Mouse (Mus musculus): ENCODE measurements around the gene Ppm1n. TPM values are rescaled to one million over a fixed set of nuclear protein-coding genes. Genes with fewer than 3 reads are reported as not detected.

Gene Ppm1n
- polyA plus RNA-seq (2015; fragmentation: Nextera tagmentation; extraction: Ambion mirVana), result 0.15 TPM in 1 of 2 replicates, not detected in the other

DNA sequence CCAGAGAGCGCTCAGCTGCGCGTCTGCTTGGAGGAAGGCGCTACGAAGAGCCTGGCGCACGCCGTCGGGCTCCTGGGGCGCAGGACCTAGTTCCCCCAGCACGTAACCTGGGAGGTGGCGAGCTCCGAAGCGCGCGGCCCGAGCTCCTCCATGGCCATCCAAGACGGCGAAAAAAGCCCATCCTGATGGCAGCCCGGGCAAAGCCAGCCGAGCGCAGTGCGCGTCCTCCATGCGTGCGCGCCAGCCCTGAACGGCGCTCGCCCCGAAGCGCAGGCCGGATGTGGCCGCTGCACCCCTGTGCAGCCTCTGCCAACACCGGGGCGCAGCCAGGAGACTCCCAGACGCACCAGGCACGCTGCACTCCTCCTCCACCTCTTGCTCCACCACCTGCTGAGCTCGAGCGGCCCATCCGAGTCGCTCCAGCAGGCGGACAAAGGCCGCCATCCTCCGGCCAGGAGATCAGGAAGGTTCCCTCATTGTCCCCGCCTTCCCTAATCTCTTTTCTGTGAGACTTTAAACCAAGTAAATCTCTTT, at the start of gene Ppm1n:
TSS of gene Ppm1n (minus strand) at position 484 of the 534 bp plus-strand sequence.
- peaks cover 9% of the 10 kb centered on the region for H3K4me1 ChIP-seq (ENCODE audit: insufficient read depth)
- 2% methylated on average over 39 of the region's 46 CpGs for WGBS (ENCODE audit: insufficient replicate concordance)
- no peak for ATAC-seq
- no peak within 1 kb of the TSS for H3K27ac ChIP-seq (ENCODE audit: low read depth)
- no peaks in the 10 kb centered on the region for H3K9me3 ChIP-seq (ENCODE audit: low read length)
- DNase-seq, result no peak
- H3K36me3 ChIP-seq (replicated peaks; ENCODE audit: insufficient read depth, low read length), result no peaks in the 10 kb centered on the region
- TF ChIP-seq CTCF (IDR thresholded peaks at IDR 0.05; ENCODE audit: low read depth) (peak; percentile 14; the same call in 1 of the 2 replicates), EP300 (IDR thresholded peaks at IDR 0.05; ENCODE audit: low read depth) (no peak)
- peak within 1 kb of the TSS; percentile 40 for H3K4me2 ChIP-seq (ENCODE audit: low read depth, low read length)
- peak within 1 kb of the TSS; percentile 27; the same call in 1 of the 2 replicates for H3K4me3 ChIP-seq (ENCODE audit: low read depth, low read length)
- H3K27me3 ChIP-seq (ENCODE audit: insufficient read depth, low read length), result peaks cover 53% of the 10 kb centered on the region
- H3K9ac ChIP-seq (replicated peaks), result no peak within 1 kb of the TSS

GRCm38 (mm10) chr7:19328425-19328824, 48.6 kb upstream of the Ppm1n start:
- Histone ChIP-seq H3K27me3 (ENCODE audit: insufficient read depth, low read length) (0 out of 2 replicates have a peak, but pooled peaks cover under 1% of the 10 kb centered on the region), H3K27ac (ENCODE audit: low read depth) (no peak overlapping the region), H3K4me2 (ENCODE audit: low read depth, low read length) (no peak overlapping the region), H3K4me1 (ENCODE audit: insufficient read depth) (peaks cover 25% of the 10 kb centered on the region), H3K9me3 (ENCODE audit: low read length) (no peaks in the 10 kb centered on the region), H3K4me3 (ENCODE audit: low read depth, low read length) (no peak overlapping the region), H3K36me3 (replicated peaks; ENCODE audit: insufficient read depth, low read length) (no peaks in the 10 kb centered on the region), H3K9ac (replicated peaks) (no peak overlapping the region)
- no peak for ATAC-seq
- DNase-seq, result no peak
- no peak for TF ChIP-seq EP300 (IDR thresholded peaks at IDR 0.05; ENCODE audit: low read depth)
- peak; percentile 49 for TF ChIP-seq CTCF (IDR thresholded peaks at IDR 0.05; ENCODE audit: low read depth)

- H3K4me2 ChIP-seq (ENCODE audit: low read depth, low read length), result no peak overlapping the region
- H3K4me3 ChIP-seq (ENCODE audit: low read depth, low read length), result no peak overlapping the region
- H3K27ac ChIP-seq (ENCODE audit: low read depth), result no peak overlapping the region
- DNase-seq (no peak), ATAC-seq (no peak)
- 64% methylated on average over 5 of the region's 5 CpGs for WGBS (ENCODE audit: insufficient replicate concordance)
- 0 out of 2 replicates have a peak, but pooled peaks cover 4% of the 10 kb centered on the region for H3K27me3 ChIP-seq (ENCODE audit: insufficient read depth, low read length)
- no peaks in the 10 kb centered on the region for H3K36me3 ChIP-seq (replicated peaks; ENCODE audit: insufficient read depth, low read length)
- TF ChIP-seq EP300 (IDR thresholded peaks at IDR 0.05; ENCODE audit: low read depth), result no peak
- TF ChIP-seq CTCF (IDR thresholded peaks at IDR 0.05; ENCODE audit: low read depth), result no peak
- no peak overlapping the region for H3K9ac ChIP-seq (replicated peaks)
- no peaks in the 10 kb centered on the region for H3K9me3 ChIP-seq (ENCODE audit: low read length)
- H3K4me1 ChIP-seq (ENCODE audit: insufficient read depth), result peaks cover 25% of the 10 kb centered on the region
Observed at GRCm38 (mm10) chr7:19327782-19328181, 47.9 kb upstream of the Ppm1n start.

GRCm38 (mm10) chr7:19327128-19327527, 47.3 kb upstream of the Ppm1n start:
- Histone ChIP-seq H3K27me3 (ENCODE audit: insufficient read depth, low read length) (0 out of 2 replicates have a peak, but pooled peaks cover 9% of the 10 kb centered on the region), H3K4me1 (ENCODE audit: insufficient read depth) (peaks cover 21% of the 10 kb centered on the region), H3K4me2 (ENCODE audit: low read depth, low read length) (peak overlapping the region; percentile 69), H3K27ac (ENCODE audit: low read depth) (peak overlapping the region; percentile 61; the same call in 1 of the 2 replicates), H3K4me3 (ENCODE audit: low read depth, low read length) (peak overlapping the region; percentile 33; the same call in 1 of the 2 replicates), H3K9ac (replicated peaks) (no peak overlapping the region; the same call in 1 of the 2 replicates), H3K9me3 (ENCODE audit: low read length) (no peaks in the 10 kb centered on the region), H3K36me3 (replicated peaks; ENCODE audit: insufficient read depth, low read length) (no peaks in the 10 kb centered on the region)
- ATAC-seq (peak; percentile 74), DNase-seq (peak; percentile 86)
- WGBS (ENCODE audit: insufficient replicate concordance), result 2% methylated on average over 21 of the region's 22 CpGs
- no peak for TF ChIP-seq EP300 (IDR thresholded peaks at IDR 0.05; ENCODE audit: low read depth)
- no peak for TF ChIP-seq CTCF (IDR thresholded peaks at IDR 0.05; ENCODE audit: low read depth)

GRCm38 (mm10) chr7:19326359-19326758, 46.5 kb upstream of the Ppm1n start:
- DNase-seq (peak; percentile 86), ATAC-seq (peak; percentile 40)
- Histone ChIP-seq H3K4me3 (ENCODE audit: low read depth, low read length) (peak overlapping the region; percentile 33), H3K9me3 (ENCODE audit: low read length) (no peaks in the 10 kb centered on the region), H3K4me1 (ENCODE audit: insufficient read depth) (peaks cover 23% of the 10 kb centered on the region), H3K4me2 (ENCODE audit: low read depth, low read length) (peak overlapping the region; percentile 69), H3K27me3 (ENCODE audit: insufficient read depth, low read length) (0 out of 2 replicates have a peak, but pooled peaks cover 10% of the 10 kb centered on the region), H3K27ac (ENCODE audit: low read depth) (peak overlapping the region; percentile 61; the same call in 1 of the 2 replicates), H3K36me3 (replicated peaks; ENCODE audit: insufficient read depth, low read length) (no peaks in the 10 kb centered on the region), H3K9ac (replicated peaks) (no peak overlapping the region)
- TF ChIP-seq CTCF (IDR thresholded peaks at IDR 0.05; ENCODE audit: low read depth), result no peak
- no peak for TF ChIP-seq EP300 (IDR thresholded peaks at IDR 0.05; ENCODE audit: low read depth)
- WGBS (ENCODE audit: insufficient replicate concordance), result under 1% methylated on average over 19 of the region's 20 CpGs

DNA sequence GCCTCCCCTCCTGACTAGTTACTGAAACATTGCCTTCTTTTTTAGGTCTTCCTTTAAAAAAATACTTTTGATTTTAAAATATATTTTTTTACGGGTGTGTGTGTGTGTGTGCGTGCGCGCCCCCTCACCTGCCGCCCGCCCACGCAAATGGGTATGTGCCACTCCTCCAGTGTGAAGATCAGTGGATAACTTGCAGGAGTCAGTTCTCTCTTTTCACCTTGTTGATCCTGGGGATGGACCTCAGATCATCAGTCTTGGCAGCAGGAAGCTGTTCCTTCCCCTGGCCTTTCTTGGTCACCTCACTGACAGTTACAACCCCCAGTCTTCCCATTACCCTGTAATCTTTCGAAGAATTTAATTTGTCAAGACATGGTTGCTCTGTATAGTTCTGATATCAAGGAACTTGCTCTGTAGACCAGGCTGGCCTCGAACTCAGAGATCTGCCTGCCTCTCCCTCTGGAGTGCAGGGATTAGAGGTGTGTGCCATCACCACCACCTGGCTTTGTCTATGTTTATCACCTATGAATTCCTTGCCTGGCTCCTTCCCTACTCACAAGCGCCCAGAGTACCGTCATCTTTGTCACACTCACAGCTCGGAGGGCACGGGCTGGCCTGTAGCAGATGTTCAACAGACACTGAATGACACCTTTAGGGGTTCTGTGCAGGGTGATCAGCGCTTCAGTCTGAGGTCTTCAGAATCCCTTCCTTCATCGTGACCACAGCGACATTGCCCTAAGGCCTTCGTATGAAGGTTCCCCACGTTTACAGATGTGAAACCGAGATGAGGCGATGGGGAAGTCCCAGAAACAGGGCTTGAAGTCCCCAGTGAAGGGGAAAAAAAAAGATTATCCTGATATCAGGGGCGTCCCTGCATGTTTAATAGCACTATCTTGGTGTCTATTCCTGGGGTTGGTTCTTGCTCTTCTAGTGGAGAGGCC, 45.7 kb upstream of the Ppm1n start:
- no peak overlapping the region for H3K27ac ChIP-seq (ENCODE audit: low read depth)
- ATAC-seq (no peak), DNase-seq (no peak)
- H3K36me3 ChIP-seq (replicated peaks; ENCODE audit: insufficient read depth, low read length), result no peaks in the 10 kb centered on the region
- H3K4me2 ChIP-seq (ENCODE audit: low read depth, low read length), result peak overlapping the region; percentile 69
- 57% methylated on average over 21 of the region's 21 CpGs for WGBS (ENCODE audit: insufficient replicate concordance)
- H3K9ac ChIP-seq (replicated peaks), result no peak overlapping the region
- H3K9me3 ChIP-seq (ENCODE audit: low read length), result no peaks in the 10 kb centered on the region
- peaks cover 23% of the 10 kb centered on the region for H3K4me1 ChIP-seq (ENCODE audit: insufficient read depth)
- H3K27me3 ChIP-seq (ENCODE audit: insufficient read depth, low read length), result 0 out of 2 replicates have a peak, but pooled peaks cover 10% of the 10 kb centered on the region
- TF ChIP-seq EP300 (IDR thresholded peaks at IDR 0.05; ENCODE audit: low read depth), result no peak
- no peak for TF ChIP-seq CTCF (IDR thresholded peaks at IDR 0.05; ENCODE audit: low read depth)
- no peak overlapping the region for H3K4me3 ChIP-seq (ENCODE audit: low read depth, low read length)

Measured in liver, postnatal 0 days (tissue).